Mouse (Mus musculus) C3H10T1/2 (cell line): ENCODE data around the gene Phospho2. TPM values are rescaled to one million over a fixed set of nuclear protein-coding genes. Genes with fewer than 3 reads are reported as not detected.

ENCODE experiments used
- polyA plus RNA-seq, 2 experiments: library from polyadenylated mRNA; unstranded; fragments of >200 nt; fragmentation: generic; extraction: Trizol; gene quantifications; one replicate each; pipeline ENCODE4 v1.2.1; 2012; ENCODE audit warnings: missing spikeins in 2 of 2

Phospho2 gene
- 1 to 10 TPM in 1 of 2 experiments, under 1 TPM in 1; 0.51 to 7.3 TPM for polyA plus RNA-seq

GRCm38 (mm10) chr2:69789429-69790069 is at the start of gene Phospho2, which contains the start of gene Ccdc173:
Gene Phospho2 (plus strand): TSS chr2:69789623.
Gene Ccdc173 (minus strand): TSS chr2:69789575.

DNA sequence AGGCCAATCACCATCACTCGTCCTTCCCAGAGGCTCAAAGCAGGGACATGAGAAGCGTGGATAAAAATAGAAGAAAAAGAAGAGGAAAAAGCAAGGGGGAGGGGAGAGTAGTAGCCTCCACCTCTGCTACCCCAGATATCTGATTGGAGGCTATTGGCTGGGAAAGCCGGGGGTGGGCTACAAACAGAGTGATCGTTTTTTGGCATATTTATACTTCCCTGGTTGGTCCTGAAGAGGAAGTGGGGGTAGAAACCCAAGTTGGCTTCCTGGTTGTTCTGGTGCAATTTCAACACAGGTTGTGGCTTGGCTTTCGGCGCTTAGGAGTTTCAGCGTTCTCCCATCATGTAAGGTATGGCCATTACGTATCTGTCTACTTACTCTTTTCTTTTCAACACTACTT is 32.3 kb downstream of the Phospho2 start, which contains the start of gene Klhl23:
TSS of gene Klhl23 (plus strand) at position 234 of the 400 bp plus-strand sequence.

Other genes starting within 250 kb of the Phospho2 start
- gene Lrp2, start 203.6 kb upstream of the Phospho2 start, polyA plus RNA-seq: not detected
- 1 to 10 TPM in 1 of 2 experiments, under 1 TPM in 1; 0.18 to 2.4 TPM for gene Bbs5, start 142.5 kb upstream of the Phospho2 start, polyA plus RNA-seq
- gene Klhl41, start 119.5 kb upstream of the Phospho2 start, polyA plus RNA-seq: under 1 TPM; 0.01 to 0.08 TPM
- gene Fastkd1, start 76.1 kb upstream of the Phospho2 start, polyA plus RNA-seq: 1 to 10 TPM in 1 of 2 experiments, under 1 TPM in 1; 0.36 to 3.1 TPM
- 1 to 10 TPM; 3.4 to 5.4 TPM for gene Ppig, start 67.1 kb upstream of the Phospho2 start, polyA plus RNA-seq
- gene Ccdc173, start within 50 bp of the Phospho2 start, polyA plus RNA-seq: under 1 TPM; 0.04 to 0.83 TPM
- gene Klhl23, start 32.3 kb downstream of the Phospho2 start, polyA plus RNA-seq: 1 to 10 TPM in 1 of 2 experiments, under 1 TPM in 1; 0.15 to 1.6 TPM
- 10 to 100 TPM in 1 of 2 experiments, 1 to 10 TPM in 1; 4.2 to 17.9 TPM for gene Ssb, start 71.9 kb downstream of the Phospho2 start, polyA plus RNA-seq
- gene Mettl5, start 96.0 kb downstream of the Phospho2 start, polyA plus RNA-seq: 1 to 10 TPM; 1.3 to 5.1 TPM
- 1 to 10 TPM in 1 of 2 experiments, under 1 TPM in 1; 0.50 to 7.3 TPM for gene Ubr3, start 107.6 kb downstream of the Phospho2 start, polyA plus RNA-seq
- gene Myo3b, start 249.5 kb downstream of the Phospho2 start, polyA plus RNA-seq: not detected